Mouse (Mus musculus): ENCODE measurements around the gene Cdc37l1.

DNA sequence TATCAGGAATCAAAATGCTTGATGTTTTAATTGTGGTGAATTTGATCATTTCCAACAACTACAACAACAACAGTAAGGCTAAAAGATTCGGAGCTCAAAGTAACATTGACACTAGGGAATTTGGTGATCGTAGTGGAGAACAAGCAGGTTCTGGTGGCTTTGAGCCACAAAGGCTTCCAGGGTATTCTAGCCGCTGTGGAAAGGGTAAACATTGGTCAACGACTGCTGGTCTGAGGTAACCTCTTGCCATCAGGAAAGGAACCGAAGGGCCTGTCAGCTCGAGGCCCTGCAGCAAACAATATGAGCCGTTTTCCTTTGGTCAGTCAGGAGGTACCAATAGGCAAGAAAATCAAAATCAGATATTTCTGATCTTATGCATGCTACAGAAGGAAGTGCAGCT lies 7.5 kb upstream of the Cdc37l1 start:
- TF ChIP-seq HCFC1 (IDR thresholded peaks at IDR 0.05; ENCODE audit: borderline replicate concordance, insufficient read depth, low read length) (no peak), CHD2 (IDR thresholded peaks at IDR 0.05; ENCODE audit: low read depth, low read length) (no peak)

Data from ES-E14 (cell line).